Mouse (Mus musculus): ENCODE measurements around the gene Zfp85.
A peak's percentile ranks its signal among the peaks of the same experiment; 100 is the strongest.
"Not testable (repeated sequence)": the region's sequence is repeated elsewhere in the genome, so short reads cannot be mapped to it uniquely, and the experiment has no call there.

Gene Zfp85

DNA sequence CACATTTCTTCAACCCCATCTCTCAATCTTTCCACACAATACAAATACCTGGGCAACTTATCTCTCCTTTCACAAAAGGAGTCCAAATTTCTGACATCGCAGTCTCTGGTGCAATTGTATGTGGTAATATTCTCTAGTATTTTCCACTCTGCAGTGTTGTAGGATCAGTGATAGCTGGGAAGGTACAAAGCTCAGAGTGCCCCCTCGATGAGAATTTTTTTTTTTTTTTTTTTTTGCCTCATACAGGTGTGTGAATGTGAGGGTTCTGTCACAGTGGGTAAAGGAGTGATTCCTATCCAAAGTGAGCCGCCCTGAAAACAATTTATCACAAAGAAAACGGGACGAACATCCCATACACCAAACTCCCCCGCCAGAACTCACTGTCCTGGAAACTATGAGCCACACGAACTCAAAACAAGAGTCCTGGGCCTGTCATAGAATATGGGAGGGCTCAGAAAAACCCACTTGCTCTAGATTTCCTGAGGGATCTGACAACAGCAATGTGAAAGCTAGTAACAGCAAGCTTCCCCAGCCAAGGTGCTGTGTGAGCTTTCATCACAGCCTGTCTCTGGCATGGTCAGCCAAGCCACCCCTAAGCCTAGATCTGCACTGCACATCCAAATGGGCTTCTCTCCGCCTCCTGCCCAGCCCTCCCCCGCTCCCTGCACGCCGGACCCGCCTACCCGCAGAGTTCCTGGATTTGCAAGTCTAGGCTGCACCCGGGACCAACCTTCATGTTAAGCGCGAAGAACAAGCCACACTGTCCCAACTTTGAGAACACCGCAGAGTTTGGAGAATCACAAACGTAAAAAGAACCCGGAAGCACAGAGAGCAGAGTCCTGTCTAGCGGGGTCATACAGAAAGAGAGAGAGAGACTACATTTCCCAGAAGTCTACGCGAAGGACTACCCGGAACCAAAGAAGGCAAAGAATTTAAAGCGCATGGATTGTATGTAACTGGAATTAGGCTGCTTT, at the start of gene Zfp85:
Zfp85 (minus strand) TSS at position 896 of the 974 bp plus-strand sequence.
- DNase-seq (ENCODE audit: low spot score): peak; percentile 40

DNA sequence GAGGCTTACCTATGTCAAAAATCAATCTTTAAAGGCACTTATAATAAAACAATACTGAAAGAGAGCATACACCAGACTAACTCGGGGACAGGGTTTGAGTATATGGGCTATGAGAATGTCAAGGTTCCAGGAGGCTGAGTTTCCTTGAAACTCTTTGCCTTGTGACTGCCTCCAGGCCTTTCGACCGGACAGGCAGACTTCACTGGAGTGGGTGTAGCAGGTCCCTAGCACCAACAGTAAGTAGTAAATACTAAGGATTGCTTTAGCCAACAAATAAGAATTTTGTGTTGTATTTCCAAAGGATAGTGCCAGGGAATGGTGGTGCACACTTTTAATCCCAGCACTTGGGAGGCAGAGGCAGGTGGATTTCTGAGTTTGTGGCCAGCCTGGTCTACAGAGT, 44.1 kb upstream of the Zfp85 start:
- DNase-seq (ENCODE audit: low spot score): not testable (repeated sequence)

DNA sequence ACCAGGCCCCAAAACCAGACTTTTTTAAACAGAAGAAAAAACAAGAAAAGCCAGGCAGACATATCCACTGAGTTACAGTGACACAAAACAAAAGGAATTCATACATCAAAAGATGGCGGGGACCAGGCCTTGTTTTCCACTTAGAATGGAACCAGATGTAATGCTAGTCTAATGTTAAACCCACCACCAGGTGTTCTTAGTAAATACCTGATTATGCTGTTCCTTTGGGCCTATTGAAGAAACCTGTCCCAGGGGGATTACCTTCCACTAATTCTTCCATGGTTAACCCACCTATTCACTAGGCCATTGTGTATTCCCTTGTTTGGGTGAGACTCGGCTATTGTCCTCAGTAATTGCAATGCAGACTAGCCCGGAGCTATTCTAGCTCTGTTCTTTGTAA, 43.6 kb upstream of the Zfp85 start:
- no peak for DNase-seq (ENCODE audit: low spot score)

DNA sequence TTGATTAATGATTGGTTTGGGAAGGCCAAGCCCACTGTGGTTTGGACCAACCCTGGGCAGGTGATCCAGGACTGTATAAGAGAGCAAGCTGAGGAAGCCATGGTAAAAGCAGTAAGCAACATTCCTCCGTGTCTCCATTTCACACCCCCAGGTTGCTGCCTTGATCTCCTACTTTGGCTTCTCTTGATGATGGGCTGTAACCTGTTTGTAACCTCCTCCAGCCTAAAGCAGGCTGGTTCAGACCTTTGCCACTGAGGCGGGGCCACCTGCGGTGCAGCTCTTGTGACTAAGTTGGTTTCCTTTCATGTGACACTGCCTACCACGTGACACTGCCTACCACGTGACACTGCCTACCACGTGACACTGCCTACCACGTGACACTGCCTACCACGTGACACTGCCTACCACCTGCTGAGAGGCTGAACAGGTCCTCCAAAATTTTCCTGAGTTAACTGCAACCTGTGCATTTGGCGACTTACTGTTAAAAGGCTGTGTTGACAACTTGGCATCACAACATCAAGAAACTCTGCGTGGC, 37.0 kb upstream of the Zfp85 start:
- no peak for DNase-seq (ENCODE audit: low spot score)

DNA sequence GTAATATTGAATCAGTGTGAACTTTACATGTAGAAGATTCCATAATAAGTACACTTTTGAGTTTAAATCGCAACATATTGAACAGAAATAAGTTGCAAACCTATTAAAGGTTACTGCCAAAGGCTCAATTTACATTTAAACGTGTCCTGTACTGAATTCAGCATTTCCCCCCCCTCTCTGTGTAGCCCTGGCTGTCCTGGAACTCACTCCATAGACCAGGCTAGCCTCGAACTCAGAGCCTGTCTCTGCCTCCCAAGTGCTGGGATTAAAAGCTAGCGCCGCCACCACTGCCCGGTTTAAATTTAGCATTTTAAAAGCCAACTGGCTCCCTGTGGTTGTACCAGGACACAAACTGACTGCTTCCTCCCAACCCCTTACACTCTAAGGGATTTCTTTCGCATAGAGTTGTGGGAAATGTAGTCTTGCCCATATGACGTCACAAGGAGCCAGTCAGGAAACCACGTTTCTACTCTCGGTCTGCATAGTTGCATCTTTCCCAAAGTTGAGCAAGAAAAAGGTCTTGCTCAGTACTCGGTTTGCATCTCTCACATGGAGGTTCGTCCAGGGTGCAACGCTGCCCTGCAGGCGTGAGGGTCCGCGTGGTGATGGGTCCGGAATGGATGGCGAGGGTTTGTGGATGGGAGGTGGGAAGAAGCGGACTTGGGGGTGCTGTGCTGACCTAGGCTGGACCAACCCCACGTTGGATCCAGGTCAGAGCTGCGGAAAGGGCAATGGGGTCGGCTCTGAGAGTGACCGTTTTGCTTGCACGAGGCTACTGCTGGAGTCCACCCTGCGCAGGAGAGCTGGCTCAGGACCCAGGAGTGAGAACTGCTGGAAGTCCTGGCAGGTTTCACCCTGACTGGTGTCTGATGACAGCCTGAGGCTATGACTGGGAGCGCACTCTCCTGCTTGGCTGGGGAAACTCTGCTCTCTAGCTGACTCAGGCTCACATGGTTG, 24.5 kb upstream of the Zfp85 start, which contains the start of gene Zfp493:
Zfp493 (plus strand) TSS at position 429 of the 957 bp plus-strand sequence.
- peak; percentile 61 for DNase-seq (ENCODE audit: low spot score)

- no peak for DNase-seq (ENCODE audit: low spot score)
These were observed 8.2 kb upstream of the Zfp85 start for GRCm38 (mm10) chr13:67763031-67763768.

DNA sequence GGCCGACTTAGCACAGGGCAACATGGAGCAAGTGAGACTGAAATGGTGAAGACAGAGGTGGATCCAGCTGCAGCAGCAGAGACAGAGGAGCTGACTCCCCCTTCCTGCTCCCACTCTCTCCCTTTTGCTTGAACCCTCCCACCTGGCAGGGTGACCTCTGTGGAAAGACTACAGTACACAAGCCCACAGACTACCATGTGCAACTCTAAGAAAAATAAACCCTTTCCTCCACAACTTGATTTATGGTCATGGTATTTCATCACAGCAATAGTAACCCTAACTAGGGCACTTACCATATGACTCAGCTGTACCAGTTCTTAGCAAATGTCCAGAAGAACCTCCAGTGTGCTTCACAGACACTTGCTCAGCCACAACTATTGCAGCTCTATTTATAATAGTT, 4.9 kb upstream of the Zfp85 start:
- DNase-seq (ENCODE audit: low spot score): no peak

GRCm38 (mm10) chr13:67755761-67756160, 733 bp upstream of the Zfp85 start:
- DNase-seq (ENCODE audit: low spot score): no peak

GRCm38 (mm10) chr13:67743896-67744295, 11.1 kb downstream of the Zfp85 start:
- DNase-seq (ENCODE audit: low spot score): no peak

GRCm38 (mm10) chr13:67742941-67743340, 12.1 kb downstream of the Zfp85 start:
- no peak for DNase-seq (ENCODE audit: low spot score)

- not testable (repeated sequence) for DNase-seq (ENCODE audit: low spot score)
These were observed 20.6 kb downstream of the Zfp85 start for GRCm38 (mm10) chr13:67734391-67734790.

DNA sequence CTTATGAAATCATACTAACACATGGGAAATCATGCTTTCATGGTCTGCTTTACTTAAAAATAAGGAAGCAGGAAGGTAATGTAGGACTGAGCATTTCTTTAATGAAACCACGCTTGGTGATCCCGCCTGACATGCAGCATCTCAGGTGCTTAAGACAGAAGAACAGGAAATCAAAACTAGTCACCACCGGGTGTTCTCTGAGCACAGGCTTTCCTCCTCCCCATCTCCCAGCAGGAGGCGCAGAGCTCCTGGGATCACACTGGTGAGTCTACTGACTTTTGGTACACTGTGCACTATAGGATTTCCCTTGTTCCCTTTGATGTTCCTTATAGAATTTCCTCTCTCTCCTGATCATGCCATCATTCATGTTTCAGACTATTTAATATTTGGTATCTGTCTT, 25.6 kb downstream of the Zfp85 start:
- not testable (repeated sequence) for DNase-seq (ENCODE audit: low spot score)

- DNase-seq (ENCODE audit: low spot score): no peak
These were observed 26.2 kb downstream of the Zfp85 start, which contains the start of gene Zfp65 for GRCm38 (mm10) chr13:67728641-67729318. Zfp65 (minus strand) TSS chr13:67729173.

DNA sequence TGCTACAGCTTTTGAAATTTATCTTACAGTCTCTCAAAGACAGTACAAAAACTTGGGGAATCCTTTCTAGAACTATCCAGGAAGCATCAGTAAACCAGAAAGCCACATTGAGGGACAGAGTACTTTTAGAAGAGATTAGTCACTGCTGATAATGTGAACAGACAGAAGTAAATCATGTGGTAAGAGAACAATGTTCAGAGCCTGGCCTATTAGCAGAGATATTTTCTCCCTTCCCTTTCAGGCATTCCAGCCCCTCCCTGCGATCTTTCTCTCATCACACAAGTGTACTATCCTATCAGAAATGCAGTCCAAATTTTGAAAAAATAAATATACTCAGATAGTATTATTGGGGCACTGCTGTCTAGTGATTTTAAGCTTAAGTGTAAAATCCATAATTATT, 26.9 kb downstream of the Zfp85 start:
- no peak for DNase-seq (ENCODE audit: low spot score)

DNA sequence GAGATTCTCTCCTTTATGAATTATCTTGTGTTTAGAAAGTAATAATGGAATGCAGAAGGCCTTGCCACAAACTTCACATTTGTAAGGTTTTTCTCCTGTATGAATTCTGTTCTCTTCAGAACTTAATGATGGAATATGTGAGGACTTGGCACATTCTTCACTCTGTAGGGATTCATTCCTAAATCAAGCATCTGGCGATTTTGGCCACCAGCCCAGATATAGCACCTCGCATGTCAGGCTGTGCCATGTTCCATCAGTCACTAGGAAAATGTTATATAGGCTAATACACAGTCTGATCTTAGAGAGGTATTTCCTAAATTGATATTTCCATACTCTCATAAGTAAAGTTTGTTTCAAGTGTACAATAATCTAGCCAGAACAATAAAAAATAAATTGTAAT, 29.7 kb downstream of the Zfp85 start:
- DNase-seq (ENCODE audit: low spot score): not testable (repeated sequence)

- DNase-seq (ENCODE audit: low spot score): peak; percentile 83
These were observed 31.1 kb downstream of the Zfp85 start for GRCm38 (mm10) chr13:67723848-67724479.
